Mouse (Mus musculus) heart, postnatal 0 days (tissue): ENCODE measurements at regions not wholly inside any gene's neighbourhood (a gene's known extent, or its start where the extent isn't known, plus 50 kb on each side); places are given as distances from the start of the nearest gene placed in this dataset.

Experiments used
- ATAC-seq: fragments of 200-750 bp; cut with Nextera tagmentation; 2 replicates; pipeline ENCODE4 v1.8.0; 2017; ENCODE audit warnings: low read depth, moderate number of reproducible peaks, moderate library complexity; ENCODE audit not compliant: insufficient read depth
- DNase-seq: peaks from one replicate; pipeline ENCODE4 v3.0.0-alpha.2; 2016; ENCODE audit warnings: low spot score
- H3K27ac ChIP-seq: fragments of 300-500 bp; sonication (generic); 2 replicates; pipeline ENCODE4 v1.5.1; 2014; ENCODE audit warnings: low read depth, mild to moderate bottlenecking
- H3K27me3 ChIP-seq: fragments of 300-500 bp; sonication (generic); 2 replicates; pipeline ENCODE4 v1.6.1; 2014; ENCODE audit warnings: low read length, mixed read lengths; ENCODE audit not compliant: control insufficient read depth, insufficient read depth
- H3K36me3 ChIP-seq: fragments of 300-500 bp; sonication (generic); replicated peaks from 2 replicates; pipeline ENCODE4 v1.6.1; 2014; ENCODE audit warnings: low read length, mixed read lengths; ENCODE audit not compliant: control insufficient read depth, insufficient read depth
- H3K4me1 ChIP-seq: fragments of 300-500 bp; sonication (generic); 2 replicates; pipeline ENCODE4 v1.6.1; 2014; ENCODE audit warnings: antibody characterized with exemption; ENCODE audit not compliant: control insufficient read depth, insufficient read depth
- H3K4me2 ChIP-seq: fragments of 300-500 bp; sonication (generic); 2 replicates; pipeline ENCODE4 v1.6.1; 2014; ENCODE audit warnings: low read depth, mild to moderate bottlenecking, low read length, moderate library complexity
- H3K4me3 ChIP-seq: fragments of 300-500 bp; sonication (generic); 2 replicates; pipeline ENCODE4 v1.5.1; 2014; ENCODE audit warnings: low read depth, low read length
- H3K9ac ChIP-seq: fragments of 300-500 bp; sonication (generic); replicated peaks from 2 replicates; pipeline ENCODE4 v1.6.1; 2014; ENCODE audit warnings: low read depth, low read length, mixed read lengths
- H3K9me3 ChIP-seq: fragments of 300-500 bp; sonication (generic); replicated peaks from 2 replicates; pipeline ENCODE4 v1.6.1; 2016; ENCODE audit warnings: low read length; ENCODE audit not compliant: control insufficient read depth
- CTCF ChIP-seq: IDR thresholded peaks from 2 replicates; pipeline ENCODE4 v1.5.1; 2016; ENCODE audit warnings: antibody characterized with exemption, control low read depth, low read depth
- EP300 ChIP-seq: IDR thresholded peaks from 2 replicates; pipeline ENCODE4 v1.6.1; 2016; ENCODE audit warnings: antibody characterized with exemption, low read depth
- WGBS: fragments of 180-500 bp; shearing (Covaris S2); extraction: QIAGEN DNeasy Blood & Tissue Kit; methylation state at CpG from one replicate; pipeline ENCODE4 v1.1.7; 2014; 5-methylcytosine and 5-hydroxymethylcytosine counted together

GRCm38 (mm10) chr11:19554947-19555770, 369.0 kb upstream of the Spred2 start:
- Histone ChIP-seq H3K9ac (no peak overlapping the region), H3K27me3 (no peaks in the 10 kb centered on the region), H3K4me1 (no peaks in the 10 kb centered on the region), H3K36me3 (no peaks in the 10 kb centered on the region), H3K4me3 (no peak overlapping the region), H3K9me3 (no peaks in the 10 kb centered on the region), H3K27ac (no peak overlapping the region), H3K4me2 (no peak overlapping the region)
- ATAC-seq, result no peak
- 59% methylated on average over 9 of the region's 9 CpGs for WGBS
- TF ChIP-seq EP300 (no peak), CTCF (no peak)
- DNase-seq, result no peak

- no peak overlapping the region for H3K27ac ChIP-seq
- no peak for TF ChIP-seq EP300
- TF ChIP-seq CTCF, result no peak
- no peak overlapping the region for H3K9ac ChIP-seq
- no peaks in the 10 kb centered on the region for H3K27me3 ChIP-seq
- H3K4me1 ChIP-seq, result no peaks in the 10 kb centered on the region
- no peak overlapping the region for H3K4me3 ChIP-seq
- 84% methylated on average over 7 of the region's 7 CpGs for WGBS
- H3K36me3 ChIP-seq, result no peaks in the 10 kb centered on the region
- H3K4me2 ChIP-seq, result no peak overlapping the region
- DNase-seq (no peak), ATAC-seq (no peak)
- H3K9me3 ChIP-seq, result no peaks in the 10 kb centered on the region
Measured at GRCm38 (mm10) chr11:19560452-19560851, 363.7 kb upstream of the Spred2 start.

DNA sequence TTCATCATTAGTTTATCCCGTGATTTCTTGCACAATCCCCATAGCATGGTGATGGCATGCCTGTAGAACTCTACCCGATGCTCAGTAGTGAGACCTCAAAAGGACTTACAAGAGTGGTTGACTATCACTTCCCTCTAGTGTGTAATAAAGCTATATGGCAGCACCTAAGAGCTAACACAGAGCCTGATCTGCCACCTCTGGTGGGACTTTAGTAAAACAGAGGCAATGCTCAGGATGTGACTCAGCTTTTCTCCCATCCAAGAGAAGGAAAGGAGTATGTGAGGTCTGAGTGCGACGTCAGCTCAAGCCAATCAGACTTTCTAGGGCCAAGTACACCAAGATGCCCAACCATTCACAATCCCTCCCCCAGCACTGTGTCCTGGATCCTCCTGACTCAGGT, 361.5 kb upstream of the Spred2 start:
- no peaks in the 10 kb centered on the region for H3K36me3 ChIP-seq
- H3K4me3 ChIP-seq, result no peak overlapping the region
- no peak overlapping the region for H3K9ac ChIP-seq
- no peaks in the 10 kb centered on the region for H3K4me1 ChIP-seq
- TF ChIP-seq EP300 (no peak), CTCF (no peak)
- H3K27ac ChIP-seq, result no peak overlapping the region
- H3K9me3 ChIP-seq, result no peaks in the 10 kb centered on the region
- no peaks in the 10 kb centered on the region for H3K27me3 ChIP-seq
- H3K4me2 ChIP-seq, result no peak overlapping the region
- ATAC-seq, result no peak
- DNase-seq, result no peak
- WGBS, result 74% methylated on average over 4 of the region's 4 CpGs

- H3K4me2 ChIP-seq, result no peak overlapping the region
- DNase-seq (no peak), ATAC-seq (no peak)
- TF ChIP-seq CTCF (no peak), EP300 (no peak)
- H3K4me3 ChIP-seq, result no peak overlapping the region
- no peak overlapping the region for H3K9ac ChIP-seq
- no peak overlapping the region for H3K27ac ChIP-seq
- H3K27me3 ChIP-seq, result no peaks in the 10 kb centered on the region
- H3K4me1 ChIP-seq, result no peaks in the 10 kb centered on the region
- H3K36me3 ChIP-seq, result no peaks in the 10 kb centered on the region
- no peaks in the 10 kb centered on the region for H3K9me3 ChIP-seq
- 77% methylated on average over 7 of the region's 7 CpGs for WGBS
Measured at GRCm38 (mm10) chr11:19585228-19585627, 338.9 kb upstream of the Spred2 start.

GRCm38 (mm10) chr11:19592506-19593355, 331.4 kb upstream of the Spred2 start:
- ATAC-seq (no peak), DNase-seq (no peak)
- Histone ChIP-seq H3K36me3 (no peaks in the 10 kb centered on the region), H3K4me1 (no peaks in the 10 kb centered on the region), H3K27ac (no peak overlapping the region), H3K27me3 (no peaks in the 10 kb centered on the region), H3K4me2 (no peak overlapping the region), H3K9me3 (no peaks in the 10 kb centered on the region), H3K9ac (no peak overlapping the region), H3K4me3 (no peak overlapping the region)
- 84% methylated on average over 6 of the region's 6 CpGs for WGBS
- TF ChIP-seq CTCF (no peak), EP300 (no peak)
